Comparison of ENCODE assay signal across 8 mouse cellular contexts in genomic region chr12:54405066-54405465, GRCm38 (mm10).
DNase-seq lines count a peak whose midpoint lies in the region; ATAC-seq and TF ChIP-seq lines count a peak whose summit lies in the region.

No protein-coding gene starts in this region.

- no peaks in the 10 kb centered on the region for H3K27me3 ChIP-seq in cerebellum, adult 2 months (ENCODE audit: control insufficient read depth, insufficient read depth, low read length)
- H3K27me3 ChIP-seq in embryonic facial prominence, embryonic 15.5 days, result no peaks in the 10 kb centered on the region
- H3K27me3 ChIP-seq in heart, embryonic 15.5 days, result no peaks in the 10 kb centered on the region
- no peaks in the 10 kb centered on the region for H3K27me3 ChIP-seq in midbrain, embryonic 11.5 days (ENCODE audit: control insufficient read depth, insufficient read depth, low read length)
- no peaks in the 10 kb centered on the region for H3K27me3 ChIP-seq in neural tube, embryonic 15.5 days (replicated peaks)

- H3K4me3 ChIP-seq in cerebellum, adult 2 months (replicated peaks; ENCODE audit: insufficient read depth, low read depth, low read length), result no peak overlapping the region
- no peak overlapping the region for H3K4me3 ChIP-seq in embryonic facial prominence, embryonic 15.5 days (replicated peaks)
- H3K4me3 ChIP-seq in heart, embryonic 15.5 days, result peak overlapping the region; percentile 33
- no peak overlapping the region for H3K4me3 ChIP-seq in midbrain, embryonic 11.5 days (ENCODE audit: low read depth, low read length)
- H3K4me3 ChIP-seq in neural tube, embryonic 15.5 days (replicated peaks), result no peak overlapping the region

- peak; percentile 12 to 18 for DNase-seq in cerebellum, adult 2 months
- peak; percentile 31 to 41 for DNase-seq in B cell, adult 2 months
- DNase-seq in left cerebral cortex, postnatal 10 days (ENCODE audit: extremely low spot score in 1 of 2, low spot score in 2 of 2), result peak; percentile 50 to 60
- peak; percentile 74 for DNase-seq in midbrain, embryonic 11.5 days (ENCODE audit: low spot score, missing footprints)

- H3K4me1 ChIP-seq in cerebellum, adult 2 months (ENCODE audit: control insufficient read depth, insufficient read depth, low read length), result no peaks in the 10 kb centered on the region; the same call in 1 of the 2 replicates
- H3K4me1 ChIP-seq in embryonic facial prominence, embryonic 15.5 days, result peaks cover 6% of the 10 kb centered on the region
- peaks cover 19% of the 10 kb centered on the region for H3K4me1 ChIP-seq in heart, embryonic 15.5 days (replicated peaks)
- H3K4me1 ChIP-seq in midbrain, embryonic 11.5 days (ENCODE audit: control insufficient read depth, insufficient read depth, low read length), result peaks cover 4% of the 10 kb centered on the region; the same call in 1 of the 2 replicates
- no peaks in the 10 kb centered on the region for H3K4me1 ChIP-seq in neural tube, embryonic 15.5 days

- no peak for ATAC-seq in cerebellum, adult (ENCODE audit: insufficient number of reproducible peaks, low FRiP score, low TSS enrichment)
- peak; percentile 7; the same call in 1 of the 2 replicates for ATAC-seq in embryonic facial prominence, embryonic 15.5 days (ENCODE audit: insufficient number of reproducible peaks, low FRiP score, low TSS enrichment, low read depth)
- peak; percentile 68 for ATAC-seq in heart, embryonic 15.5 days (replicated peaks; ENCODE audit: insufficient number of reproducible peaks, insufficient read depth, low FRiP score, low read depth)
- no peak for ATAC-seq in midbrain, embryonic 11.5 days (ENCODE audit: low FRiP score)
- ATAC-seq in neural tube, embryonic 15.5 days (ENCODE audit: low FRiP score), result no peak

- peak overlapping the region; percentile 19; the same call in 1 of the 2 replicates for H3K4me2 ChIP-seq in embryonic facial prominence, embryonic 15.5 days (replicated peaks)
- peak overlapping the region; percentile 61 for H3K4me2 ChIP-seq in heart, embryonic 15.5 days
- H3K4me2 ChIP-seq in midbrain, embryonic 11.5 days, result no peak overlapping the region
- no peak overlapping the region for H3K4me2 ChIP-seq in neural tube, embryonic 15.5 days

- no peaks in the 10 kb centered on the region for H3K9me3 ChIP-seq in embryonic facial prominence, embryonic 15.5 days (replicated peaks)
- no peaks in the 10 kb centered on the region for H3K9me3 ChIP-seq in heart, embryonic 15.5 days (replicated peaks)
- H3K9me3 ChIP-seq in midbrain, embryonic 11.5 days (ENCODE audit: control insufficient read depth, low read length), result no peaks in the 10 kb centered on the region
- no peaks in the 10 kb centered on the region for H3K9me3 ChIP-seq in neural tube, embryonic 15.5 days (replicated peaks)

- no peaks in the 10 kb centered on the region for H3K36me3 ChIP-seq in embryonic facial prominence, embryonic 15.5 days
- H3K36me3 ChIP-seq in heart, embryonic 15.5 days, result no peaks in the 10 kb centered on the region
- no peaks in the 10 kb centered on the region for H3K36me3 ChIP-seq in midbrain, embryonic 11.5 days (ENCODE audit: control insufficient read depth, insufficient read depth, low read length)
- no peaks in the 10 kb centered on the region for H3K36me3 ChIP-seq in neural tube, embryonic 15.5 days

- TF ChIP-seq POLR2A in cerebellum, adult 2 months (IDR thresholded peaks at IDR 0.05; ENCODE audit: borderline replicate concordance, insufficient read depth, low read length), result no peak

- intact Hi-C loops in left cerebral cortex, postnatal 10 days (cut with DNase I), result no loop called here

- WGBS in cerebellum, adult 2 months, result 32% methylated on average over 14 of the region's 14 CpGs
- WGBS in embryonic facial prominence, embryonic 15.5 days, result 33% methylated on average over 14 of the region's 14 CpGs
- WGBS in heart, embryonic 15.5 days, result 22% methylated on average over 14 of the region's 14 CpGs
- WGBS in midbrain, embryonic 11.5 days, result 56% methylated on average over 14 of the region's 14 CpGs
- WGBS in neural tube, embryonic 15.5 days, result 74% methylated on average over 14 of the region's 14 CpGs

- no peak overlapping the region for H3K9ac ChIP-seq in embryonic facial prominence, embryonic 15.5 days
- peak overlapping the region; percentile 45 for H3K9ac ChIP-seq in heart, embryonic 15.5 days
- H3K9ac ChIP-seq in midbrain, embryonic 11.5 days (ENCODE audit: low read length), result no peak overlapping the region
- no peak overlapping the region for H3K9ac ChIP-seq in neural tube, embryonic 15.5 days (replicated peaks)

- no peak for TF ChIP-seq CTCF in cerebellum, adult 2 months (IDR thresholded peaks at IDR 0.05; ENCODE audit: borderline replicate concordance, insufficient read depth, low read depth, low read length)

- H3K27ac ChIP-seq in cerebellum, adult 2 months (ENCODE audit: insufficient read depth, low read length), result no peak overlapping the region
- no peak overlapping the region for H3K27ac ChIP-seq in embryonic facial prominence, embryonic 15.5 days (replicated peaks)
- peak overlapping the region; percentile 81 for H3K27ac ChIP-seq in heart, embryonic 15.5 days
- H3K27ac ChIP-seq in midbrain, embryonic 11.5 days (ENCODE audit: low read depth, low read length), result no peak overlapping the region
- no peak overlapping the region for H3K27ac ChIP-seq in neural tube, embryonic 15.5 days (replicated peaks)

Comparison
In these comparisons a context has a peak if more than half of its experiments do, and no peak if none do; other contexts are left out.
1. DNase-seq: peak in every context shown above with its lines; median percentile 74 in midbrain, embryonic 11.5 days; 55 in left cerebral cortex, postnatal 10 days; 36 in B cell, adult 2 months; 15 in cerebellum, adult 2 months.
2. ATAC-seq: peak in embryonic facial prominence, embryonic 15.5 days (single experiment) and heart, embryonic 15.5 days (single experiment); none in cerebellum, adult (single experiment), midbrain, embryonic 11.5 days (single experiment) and neural tube, embryonic 15.5 days (single experiment).
3. H3K4me2 ChIP-seq: peak in embryonic facial prominence, embryonic 15.5 days (single experiment) and heart, embryonic 15.5 days (single experiment); none in midbrain, embryonic 11.5 days (single experiment) and neural tube, embryonic 15.5 days (single experiment).